Mouse (Mus musculus) heart, postnatal 0 days (tissue): ENCODE results near the gene Gm4312. TPM values are rescaled to one million over a fixed set of nuclear protein-coding genes. Genes with fewer than 3 reads are reported as not detected.
"Not testable (repeated sequence)": the region's sequence is repeated elsewhere in the genome, so short reads cannot be mapped to it uniquely, and the experiment has no call there.

Experiments
- ATAC-seq: fragments of 200-750 bp; cut with Nextera tagmentation; 2 replicates; pipeline ENCODE4 v1.8.0; 2017; ENCODE audit warnings: low read depth, moderate number of reproducible peaks, moderate library complexity; ENCODE audit not compliant: insufficient read depth
- DNase-seq: peaks from one replicate; pipeline ENCODE4 v3.0.0-alpha.2; 2016; ENCODE audit warnings: low spot score
- H3K27ac ChIP-seq: fragments of 300-500 bp; sonication (generic); 2 replicates; pipeline ENCODE4 v1.5.1; 2014; ENCODE audit warnings: low read depth, mild to moderate bottlenecking
- H3K27me3 ChIP-seq: fragments of 300-500 bp; sonication (generic); 2 replicates; pipeline ENCODE4 v1.6.1; 2014; ENCODE audit warnings: low read length, mixed read lengths; ENCODE audit not compliant: control insufficient read depth, insufficient read depth
- H3K36me3 ChIP-seq: fragments of 300-500 bp; sonication (generic); replicated peaks from 2 replicates; pipeline ENCODE4 v1.6.1; 2014; ENCODE audit warnings: low read length, mixed read lengths; ENCODE audit not compliant: control insufficient read depth, insufficient read depth
- H3K4me1 ChIP-seq: fragments of 300-500 bp; sonication (generic); 2 replicates; pipeline ENCODE4 v1.6.1; 2014; ENCODE audit warnings: antibody characterized with exemption; ENCODE audit not compliant: control insufficient read depth, insufficient read depth
- H3K4me2 ChIP-seq: fragments of 300-500 bp; sonication (generic); 2 replicates; pipeline ENCODE4 v1.6.1; 2014; ENCODE audit warnings: low read depth, mild to moderate bottlenecking, low read length, moderate library complexity
- H3K4me3 ChIP-seq: fragments of 300-500 bp; sonication (generic); 2 replicates; pipeline ENCODE4 v1.5.1; 2014; ENCODE audit warnings: low read depth, low read length
- H3K9ac ChIP-seq: fragments of 300-500 bp; sonication (generic); replicated peaks from 2 replicates; pipeline ENCODE4 v1.6.1; 2014; ENCODE audit warnings: low read depth, low read length, mixed read lengths
- H3K9me3 ChIP-seq: fragments of 300-500 bp; sonication (generic); replicated peaks from 2 replicates; pipeline ENCODE4 v1.6.1; 2016; ENCODE audit warnings: low read length; ENCODE audit not compliant: control insufficient read depth
- WGBS: fragments of 180-500 bp; shearing (Covaris S2); extraction: QIAGEN DNeasy Blood & Tissue Kit; methylation state at CpG from one replicate; pipeline ENCODE4 v1.1.7; 2014; 5-methylcytosine and 5-hydroxymethylcytosine counted together
- polyA plus RNA-seq: library from polyadenylated mRNA; unstranded; fragments of >200 nt; fragmentation: Nextera tagmentation; extraction: Ambion mirVana; gene quantifications from 2 replicates; pipeline ENCODE4 v1.2.1, GENCODE M21; 2015
- total RNA-seq: library from RNA; depleted of rRNA; stranded (reverse); fragments of >200 nt; gene quantifications from 2 replicates; pipeline ENCODE4 v1.2.3, GENCODE M21; 2014; ENCODE audit warnings: low replicate concordance; rRNA removed

Gm4312 gene
- total and polyA plus RNA-seq, 2 experiments from 2014 or later, result not detected

DNA sequence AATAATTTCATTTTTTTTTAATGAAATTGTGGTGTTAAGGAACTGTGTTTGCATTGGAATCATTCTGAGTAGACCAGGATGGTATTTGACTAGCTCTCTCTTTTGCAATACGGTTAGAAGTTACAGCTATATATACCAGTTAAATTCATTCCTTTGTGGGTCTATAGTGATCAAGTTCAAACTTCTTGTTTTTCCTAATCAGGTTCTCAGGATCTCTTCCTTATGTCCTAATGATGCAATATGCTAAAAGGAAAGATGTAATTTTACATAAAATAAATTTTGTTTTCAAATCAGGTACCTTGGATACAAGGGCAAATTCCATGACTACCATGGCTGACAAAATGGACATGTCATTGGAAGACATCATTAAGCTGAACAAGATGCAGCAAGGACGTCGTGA lies 41.8 kb downstream of the Gm4312 start, which contains the start of gene Gm4302:
Gene Gm4302 (plus strand): TSS at position 301 of the 400 bp plus-strand sequence.
- WGBS, result no CpG with 5 or more reads among the region's 3 CpGs
- ATAC-seq, H3K9me3 ChIP-seq, H3K4me1 ChIP-seq, H3K4me3 ChIP-seq, H3K36me3 ChIP-seq, H3K27ac ChIP-seq, DNase-seq, H3K4me2 ChIP-seq, H3K27me3 ChIP-seq, H3K9ac ChIP-seq: not testable (repeated sequence)

DNA sequence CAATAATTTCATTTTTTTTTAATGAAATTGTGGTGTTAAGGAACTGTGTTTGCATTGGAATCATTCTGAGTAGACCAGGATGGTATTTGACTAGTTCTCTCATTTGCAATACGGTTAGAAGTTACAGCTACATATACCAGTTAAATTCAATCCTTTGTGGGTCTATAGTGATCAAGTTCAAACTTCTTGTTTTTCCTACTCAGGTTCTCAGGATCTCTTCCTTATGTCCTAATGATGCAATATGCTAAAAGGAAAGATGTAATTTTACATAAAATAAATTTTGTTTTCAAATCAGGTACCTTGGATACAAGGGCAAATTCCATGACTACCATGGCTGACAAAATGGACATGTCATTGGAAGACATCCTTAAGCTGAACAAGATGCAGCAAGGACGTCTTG lies 47.0 kb downstream of the Gm4312 start, which contains the start of gene Gm4301:
Gene Gm4301 (plus strand): TSS at position 301 of the 400 bp plus-strand sequence.
- not testable (repeated sequence) for DNase-seq, H3K27ac ChIP-seq, H3K36me3 ChIP-seq, H3K27me3 ChIP-seq, H3K4me2 ChIP-seq, H3K4me3 ChIP-seq, H3K9ac ChIP-seq, ATAC-seq, H3K4me1 ChIP-seq, H3K9me3 ChIP-seq
- no CpG with 5 or more reads among the region's 2 CpGs for WGBS

Other genes with a start within 250 kb of the Gm4312 start
- gene Gm4301, start 46.9 kb downstream of the Gm4312 start, total RNA-seq, result not detected in 2 replicates
- gene Gm4301, start 46.9 kb downstream of the Gm4312 start, polyA plus RNA-seq, result not detected in 2 replicates
- gene Gm4302, start 41.7 kb downstream of the Gm4312 start, total RNA-seq, result not detected in 2 replicates
- gene Gm4302, start 41.7 kb downstream of the Gm4312 start, polyA plus RNA-seq, result not detected in 2 replicates
- not detected in 2 replicates for gene Gm4303, start 36.6 kb downstream of the Gm4312 start, total RNA-seq
- not detected in 2 replicates for gene Gm4303, start 36.6 kb downstream of the Gm4312 start, polyA plus RNA-seq
- not detected in 2 replicates for gene Gm4305, start 31.5 kb downstream of the Gm4312 start, total RNA-seq
- gene Gm4305, start 31.5 kb downstream of the Gm4312 start, polyA plus RNA-seq, result not detected in 2 replicates
- gene Gm4307, start 21.2 kb downstream of the Gm4312 start, total RNA-seq, result not detected in 2 replicates
- not detected in 2 replicates for gene Gm4307, start 21.2 kb downstream of the Gm4312 start, polyA plus RNA-seq
- 10.1 and 19.4 TPM in 2 replicates for gene Tmtc3, start 104.8 kb upstream of the Gm4312 start, total RNA-seq
- 6.6 and 7.2 TPM in 2 replicates for gene Tmtc3, start 104.8 kb upstream of the Gm4312 start, polyA plus RNA-seq
- 0.89 and 11.8 TPM in 2 replicates for gene Cep290, start 105.0 kb upstream of the Gm4312 start, total RNA-seq
- 1.6 and 1.9 TPM in 2 replicates for gene Cep290, start 105.0 kb upstream of the Gm4312 start, polyA plus RNA-seq
- 1.3 and 27.1 TPM in 2 replicates for gene 4930430F08Rik, start 207.9 kb upstream of the Gm4312 start, total RNA-seq
- gene 4930430F08Rik, start 207.9 kb upstream of the Gm4312 start, polyA plus RNA-seq, result 5.1 and 5.7 TPM in 2 replicates
- gene 1700017N19Rik, start 207.9 kb upstream of the Gm4312 start, total RNA-seq, result not detected in 2 replicates
- gene 1700017N19Rik, start 207.9 kb upstream of the Gm4312 start, polyA plus RNA-seq, result not detected in 2 replicates